Mouse (Mus musculus): Measurements from ENCODE around the gene Mrpl33. TPM values are rescaled to one million over a fixed set of nuclear protein-coding genes. Genes with fewer than 3 reads are reported as not detected.

The Mrpl33 gene
- polyA plus RNA-seq, 1 experiment from 2014 or later: 211 TPM

DNA sequence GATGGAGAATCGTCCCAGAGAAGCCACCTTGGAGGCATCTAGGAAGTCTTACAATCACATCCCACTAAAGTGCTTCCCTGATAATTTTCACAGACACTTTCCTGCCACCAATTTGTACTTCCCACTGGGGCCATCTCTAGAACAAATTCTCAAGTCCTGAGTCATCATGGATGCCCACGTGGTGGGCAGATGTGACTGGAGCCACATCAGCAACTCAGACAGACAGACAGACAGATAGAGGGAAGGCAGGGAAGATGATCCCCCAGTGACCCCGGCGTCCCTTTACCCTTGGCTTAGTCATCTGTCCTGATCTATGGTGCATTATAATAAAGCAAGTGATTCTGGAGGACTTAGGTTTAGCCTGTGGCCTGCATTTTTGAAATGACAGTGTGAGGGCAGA is 47.5 kb downstream of the Mrpl33 start:
- no peaks in the 10 kb centered on the region for H3K27me3 ChIP-seq (ENCODE audit: control insufficient read depth, insufficient read depth, low read depth, low read length)
- no peak for ATAC-seq
- no peaks in the 10 kb centered on the region for H3K4me1 ChIP-seq (ENCODE audit: control insufficient read depth, insufficient read depth, low read length)
- 83% methylated on average over 4 of the region's 4 CpGs for WGBS
- H3K4me3 ChIP-seq (ENCODE audit: low read depth, low read length): no peak overlapping the region
- peaks cover 4% of the 10 kb centered on the region; the same call in 1 of the 2 replicates for H3K36me3 ChIP-seq (ENCODE audit: control insufficient read depth, insufficient read depth, low read length)
- no peak overlapping the region for H3K27ac ChIP-seq (ENCODE audit: low read length)
- no peak overlapping the region for H3K9ac ChIP-seq (ENCODE audit: low read depth, low read length)
- H3K9me3 ChIP-seq (replicated peaks; ENCODE audit: control insufficient read depth, low read length, poor library complexity, severe bottlenecking): no peaks in the 10 kb centered on the region
- H3K4me2 ChIP-seq (ENCODE audit: low read length): no peak overlapping the region

DNA sequence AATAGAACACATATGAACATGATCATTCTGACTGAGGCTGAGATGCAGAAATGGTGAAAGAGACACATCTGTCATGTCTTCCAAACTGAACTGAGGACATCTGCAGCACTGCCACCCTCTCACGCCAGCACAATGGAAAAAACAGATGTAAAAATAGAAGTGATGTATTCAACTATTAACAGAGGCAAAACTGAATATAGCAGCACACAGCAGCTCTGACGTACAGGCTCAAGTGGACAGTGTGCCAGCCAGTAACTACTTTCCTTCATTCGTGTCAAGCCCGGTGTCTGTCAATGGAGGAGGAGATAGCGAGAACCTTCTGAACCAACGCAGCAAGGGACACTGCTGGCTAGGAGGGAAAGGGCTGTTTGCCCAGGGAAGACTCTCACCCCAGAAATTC is 48.1 kb downstream of the Mrpl33 start:
- Histone ChIP-seq H3K27me3 (ENCODE audit: control insufficient read depth, insufficient read depth, low read depth, low read length) (no peaks in the 10 kb centered on the region), H3K9me3 (replicated peaks; ENCODE audit: control insufficient read depth, low read length, poor library complexity, severe bottlenecking) (no peaks in the 10 kb centered on the region), H3K4me3 (ENCODE audit: low read depth, low read length) (no peak overlapping the region), H3K9ac (ENCODE audit: low read depth, low read length) (no peak overlapping the region), H3K27ac (ENCODE audit: low read length) (no peak overlapping the region), H3K36me3 (ENCODE audit: control insufficient read depth, insufficient read depth, low read length) (peaks cover 4% of the 10 kb centered on the region; the same call in 1 of the 2 replicates), H3K4me1 (ENCODE audit: control insufficient read depth, insufficient read depth, low read length) (no peaks in the 10 kb centered on the region), H3K4me2 (ENCODE audit: low read length) (no peak overlapping the region)
- no peak for ATAC-seq
- WGBS: 94% methylated on average over 6 of the region's 6 CpGs

DNA sequence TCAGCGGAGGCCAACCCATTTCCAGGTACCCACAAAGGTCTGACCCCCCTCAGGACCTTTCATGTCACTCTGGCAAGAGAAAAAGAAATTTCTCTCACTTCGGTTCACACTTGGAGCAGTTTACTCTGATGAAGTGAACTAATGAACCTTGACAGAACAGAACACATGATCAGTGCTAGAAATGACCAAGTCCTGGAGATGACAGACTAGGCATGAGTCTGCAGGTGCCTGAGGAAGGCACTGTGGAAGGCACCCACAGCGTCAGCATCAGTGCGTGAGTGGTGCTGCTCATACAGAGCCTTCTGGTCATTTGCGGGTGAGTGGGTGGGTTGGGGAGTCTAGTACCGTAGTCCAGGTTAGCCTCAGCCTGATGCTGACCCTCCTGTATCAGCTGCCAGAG is 49.1 kb downstream of the Mrpl33 start:
- WGBS: 93% methylated on average over 6 of the region's 6 CpGs

DNA sequence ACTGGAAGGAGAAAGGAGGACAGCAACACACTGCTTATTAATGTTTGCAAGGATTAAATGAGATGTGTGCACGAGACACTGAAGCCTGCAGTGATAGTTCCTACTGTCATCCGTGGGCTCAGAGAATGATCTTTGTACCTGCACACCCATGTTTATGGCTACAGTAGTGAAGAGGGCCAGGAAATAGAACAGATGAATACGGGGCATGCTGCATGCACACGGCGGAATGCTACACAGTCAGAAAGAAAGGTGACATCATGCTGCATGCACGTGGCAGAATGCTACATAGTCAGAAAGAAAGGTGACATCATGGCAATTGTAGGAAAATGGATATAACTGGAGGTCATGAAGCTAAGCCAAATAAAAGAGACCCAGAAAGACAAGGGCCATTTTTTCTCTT is 49.8 kb downstream of the Mrpl33 start:
- Histone ChIP-seq H3K9me3 (replicated peaks; ENCODE audit: control insufficient read depth, low read length, poor library complexity, severe bottlenecking) (no peaks in the 10 kb centered on the region), H3K9ac (ENCODE audit: low read depth, low read length) (no peak overlapping the region), H3K4me2 (ENCODE audit: low read length) (no peak overlapping the region), H3K36me3 (ENCODE audit: control insufficient read depth, insufficient read depth, low read length) (peaks cover 4% of the 10 kb centered on the region; the same call in 1 of the 2 replicates), H3K4me3 (ENCODE audit: low read depth, low read length) (no peak overlapping the region), H3K27me3 (ENCODE audit: control insufficient read depth, insufficient read depth, low read depth, low read length) (no peaks in the 10 kb centered on the region), H3K27ac (ENCODE audit: low read length) (no peak overlapping the region), H3K4me1 (ENCODE audit: control insufficient read depth, insufficient read depth, low read length) (no peaks in the 10 kb centered on the region)
- no peak for ATAC-seq
- WGBS: 88% methylated on average over 6 of the region's 6 CpGs

More for the DNA sequence above, 49.1 kb downstream of the Mrpl33 start:
- H3K9me3 ChIP-seq (replicated peaks; ENCODE audit: control insufficient read depth, low read length, poor library complexity, severe bottlenecking): no peaks in the 10 kb centered on the region
- H3K4me3 ChIP-seq (ENCODE audit: low read depth, low read length): no peak overlapping the region
- H3K4me2 ChIP-seq (ENCODE audit: low read length): no peak overlapping the region
- H3K27me3 ChIP-seq (ENCODE audit: control insufficient read depth, insufficient read depth, low read depth, low read length): no peaks in the 10 kb centered on the region
- H3K36me3 ChIP-seq (ENCODE audit: control insufficient read depth, insufficient read depth, low read length): peaks cover 4% of the 10 kb centered on the region; the same call in 1 of the 2 replicates
- H3K27ac ChIP-seq (ENCODE audit: low read length): no peak overlapping the region
- no peaks in the 10 kb centered on the region for H3K4me1 ChIP-seq (ENCODE audit: control insufficient read depth, insufficient read depth, low read length)
- no peak overlapping the region for H3K9ac ChIP-seq (ENCODE audit: low read depth, low read length)
- no peak for ATAC-seq

DNA sequence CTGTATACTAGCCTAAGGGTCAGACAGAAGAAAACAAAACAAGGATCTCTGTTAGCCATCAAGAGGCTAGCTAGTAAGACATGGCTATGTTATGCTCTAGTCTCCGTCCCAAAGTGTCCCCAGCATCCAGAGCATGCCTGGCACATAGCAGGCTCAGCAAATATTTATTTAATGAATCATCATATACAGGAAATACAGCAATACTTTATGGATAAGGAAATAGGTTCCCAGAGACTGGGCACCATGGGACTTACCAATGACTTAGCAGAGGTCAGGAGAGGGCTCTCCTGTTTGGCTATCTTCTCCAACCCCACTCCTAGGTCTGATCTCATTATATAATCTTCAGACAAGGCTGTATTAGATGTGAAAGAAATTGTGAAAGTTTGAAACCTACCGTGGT is 50.6 kb downstream of the Mrpl33 start:
- no peaks in the 10 kb centered on the region for H3K27me3 ChIP-seq (ENCODE audit: control insufficient read depth, insufficient read depth, low read depth, low read length)
- H3K27ac ChIP-seq (ENCODE audit: low read length): no peak overlapping the region
- no peaks in the 10 kb centered on the region for H3K9me3 ChIP-seq (replicated peaks; ENCODE audit: control insufficient read depth, low read length, poor library complexity, severe bottlenecking)
- H3K4me3 ChIP-seq (ENCODE audit: low read depth, low read length): no peak overlapping the region
- ATAC-seq: no peak
- H3K4me1 ChIP-seq (ENCODE audit: control insufficient read depth, insufficient read depth, low read length): no peaks in the 10 kb centered on the region
- 85% methylated on average over 2 of the region's 2 CpGs for WGBS
- H3K36me3 ChIP-seq (ENCODE audit: control insufficient read depth, insufficient read depth, low read length): peaks cover 4% of the 10 kb centered on the region; the same call in 1 of the 2 replicates
- H3K9ac ChIP-seq (ENCODE audit: low read depth, low read length): no peak overlapping the region
- no peak overlapping the region for H3K4me2 ChIP-seq (ENCODE audit: low read length)

DNA sequence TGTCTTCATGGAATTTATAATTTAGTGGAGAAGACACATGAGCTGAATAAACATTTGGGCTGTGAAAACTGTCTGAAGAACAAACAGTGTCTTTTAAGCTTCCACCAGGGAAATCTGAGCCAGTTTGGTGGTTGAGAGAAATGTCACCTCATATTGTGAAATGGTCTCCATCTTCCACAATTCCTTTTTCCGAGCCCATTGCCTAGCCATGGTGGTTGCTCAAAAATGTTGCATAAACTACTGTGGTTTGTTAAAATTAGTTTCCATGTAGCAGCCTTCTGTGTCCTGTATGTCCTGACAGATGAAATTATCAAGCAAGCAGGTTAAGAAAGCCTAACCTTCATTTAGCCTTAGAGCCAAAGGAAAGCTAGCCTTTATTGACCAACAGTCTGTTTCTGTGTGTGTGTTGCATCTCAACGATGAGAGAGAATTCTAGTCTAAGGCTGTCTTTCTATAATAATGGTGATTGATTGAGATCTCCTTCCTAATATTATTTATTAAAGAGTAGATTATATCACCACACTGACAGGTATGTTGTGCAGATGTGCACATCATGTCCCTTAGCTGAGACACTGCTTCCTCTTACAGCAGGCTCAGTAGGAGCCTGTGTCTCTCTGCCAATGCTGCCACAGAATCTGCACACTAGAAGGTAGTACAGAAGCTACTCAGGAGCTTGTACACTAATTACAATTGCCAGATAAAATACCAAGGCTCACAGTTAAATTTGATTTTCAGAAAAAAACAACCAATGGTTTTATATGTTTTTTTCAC is 54.0 kb downstream of the Mrpl33 start:
- Histone ChIP-seq H3K27ac (ENCODE audit: low read length) (no peak overlapping the region), H3K4me2 (ENCODE audit: low read length) (no peak overlapping the region), H3K4me3 (ENCODE audit: low read depth, low read length) (no peak overlapping the region), H3K4me1 (ENCODE audit: control insufficient read depth, insufficient read depth, low read length) (no peaks in the 10 kb centered on the region), H3K36me3 (ENCODE audit: control insufficient read depth, insufficient read depth, low read length) (no peaks in the 10 kb centered on the region), H3K9me3 (replicated peaks; ENCODE audit: control insufficient read depth, low read length, poor library complexity, severe bottlenecking) (no peaks in the 10 kb centered on the region; the same call in 1 of the 2 replicates), H3K9ac (ENCODE audit: low read depth, low read length) (no peak overlapping the region), H3K27me3 (ENCODE audit: control insufficient read depth, insufficient read depth, low read depth, low read length) (no peaks in the 10 kb centered on the region)
- ATAC-seq: no peak
- WGBS: 93% methylated on average over 2 of the region's 2 CpGs

DNA sequence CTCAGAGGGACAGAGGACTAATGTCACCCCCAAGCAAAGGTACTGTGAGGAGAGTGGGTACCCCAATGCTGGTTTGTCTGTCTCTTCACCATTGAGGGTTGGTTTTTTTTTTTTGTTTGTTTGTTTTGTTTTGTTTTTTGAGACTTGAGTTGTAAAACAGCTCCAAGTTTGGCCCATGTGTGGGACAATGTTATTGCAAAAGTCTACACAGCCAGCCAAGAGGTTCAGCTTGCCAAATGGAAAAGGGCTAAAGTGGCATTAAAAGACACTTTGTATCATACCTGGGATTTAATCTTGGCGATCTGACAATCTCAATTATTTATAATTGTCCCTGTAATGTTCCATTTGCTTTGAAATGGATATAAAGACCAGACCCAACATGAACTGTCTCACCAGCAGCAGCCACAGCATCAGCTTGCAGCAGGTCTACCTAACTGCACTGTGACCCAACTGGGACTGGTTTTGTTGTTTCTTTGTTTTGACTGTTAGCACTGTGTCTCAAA is 59.0 kb downstream of the Mrpl33 start:
- WGBS: 84% methylated on average over 1 of the region's 1 CpGs
- Histone ChIP-seq H3K4me3 (ENCODE audit: low read depth, low read length) (no peak overlapping the region), H3K27me3 (ENCODE audit: control insufficient read depth, insufficient read depth, low read depth, low read length) (no peaks in the 10 kb centered on the region), H3K9ac (ENCODE audit: low read depth, low read length) (no peak overlapping the region), H3K36me3 (ENCODE audit: control insufficient read depth, insufficient read depth, low read length) (no peaks in the 10 kb centered on the region), H3K4me2 (ENCODE audit: low read length) (no peak overlapping the region), H3K4me1 (ENCODE audit: control insufficient read depth, insufficient read depth, low read length) (no peaks in the 10 kb centered on the region), H3K27ac (ENCODE audit: low read length) (no peak overlapping the region), H3K9me3 (replicated peaks; ENCODE audit: control insufficient read depth, low read length, poor library complexity, severe bottlenecking) (no peaks in the 10 kb centered on the region; the same call in 1 of the 2 replicates)
- ATAC-seq: no peak

DNA sequence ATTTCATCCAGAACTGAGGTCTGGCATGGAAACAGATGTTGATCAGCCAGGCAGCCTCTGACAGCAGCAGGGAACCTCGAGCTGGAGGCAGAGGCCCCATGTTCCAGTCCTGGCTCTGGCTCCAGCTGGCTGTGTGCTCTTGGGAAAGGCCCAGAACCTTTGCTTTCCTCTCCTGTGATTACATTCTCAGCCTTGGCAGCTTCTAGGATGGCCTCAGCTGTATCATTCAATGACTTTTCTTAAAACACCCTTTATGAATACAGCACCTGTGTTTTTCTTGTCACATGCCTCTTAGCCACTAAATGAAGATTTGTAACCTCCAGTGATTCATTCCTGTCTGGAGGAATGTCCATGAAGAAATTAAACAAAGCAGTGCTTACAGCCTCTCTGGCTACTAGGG is 69.4 kb downstream of the Mrpl33 start:
- H3K4me2 ChIP-seq (ENCODE audit: low read length): no peak overlapping the region
- H3K27ac ChIP-seq (ENCODE audit: low read length): no peak overlapping the region
- H3K36me3 ChIP-seq (ENCODE audit: control insufficient read depth, insufficient read depth, low read length): no peaks in the 10 kb centered on the region
- 35% methylated on average over 1 of the region's 1 CpGs for WGBS
- H3K4me3 ChIP-seq (ENCODE audit: low read depth, low read length): no peak overlapping the region
- no peak overlapping the region for H3K9ac ChIP-seq (ENCODE audit: low read depth, low read length)
- no peaks in the 10 kb centered on the region for H3K9me3 ChIP-seq (replicated peaks; ENCODE audit: control insufficient read depth, low read length, poor library complexity, severe bottlenecking)
- ATAC-seq: no peak
- no peaks in the 10 kb centered on the region for H3K27me3 ChIP-seq (ENCODE audit: control insufficient read depth, insufficient read depth, low read depth, low read length)
- H3K4me1 ChIP-seq (ENCODE audit: control insufficient read depth, insufficient read depth, low read length): no peaks in the 10 kb centered on the region

DNA sequence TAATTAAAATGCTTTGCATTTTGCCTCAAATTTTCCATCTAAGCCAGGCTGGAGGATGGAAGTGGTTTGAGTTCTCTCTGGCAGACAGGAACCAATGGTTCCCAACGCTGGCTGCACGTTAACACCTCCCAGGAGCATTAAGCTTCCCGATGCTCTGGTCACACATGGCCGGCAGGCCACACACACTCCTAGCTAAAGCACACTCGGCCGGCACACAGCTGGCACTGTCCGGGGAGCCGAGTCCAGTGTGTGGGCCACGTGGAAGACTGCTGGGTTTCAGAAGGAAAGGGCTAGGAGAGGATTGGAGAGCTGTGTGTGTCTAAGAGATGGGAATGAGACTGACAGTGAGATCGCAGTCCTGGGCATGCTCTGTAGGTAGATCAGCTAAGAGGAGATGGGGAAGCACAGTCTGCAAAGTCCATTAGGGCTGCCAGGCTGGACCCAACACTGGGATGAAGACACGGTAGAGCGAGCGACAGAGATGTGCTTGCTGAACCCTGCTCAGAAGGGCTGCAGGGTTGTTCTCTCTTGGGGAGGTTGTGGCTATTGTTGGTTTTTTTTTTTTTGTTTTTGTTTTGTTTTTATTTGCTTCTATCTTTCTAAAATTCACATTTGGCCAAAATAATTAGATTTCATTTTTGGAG is 71.7 kb downstream of the Mrpl33 start:
- WGBS: 65% methylated on average over 13 of the region's 13 CpGs
- Histone ChIP-seq H3K4me3 (ENCODE audit: low read depth, low read length) (no peak overlapping the region), H3K4me2 (ENCODE audit: low read length) (no peak overlapping the region), H3K36me3 (ENCODE audit: control insufficient read depth, insufficient read depth, low read length) (no peaks in the 10 kb centered on the region), H3K27ac (ENCODE audit: low read length) (no peak overlapping the region), H3K27me3 (ENCODE audit: control insufficient read depth, insufficient read depth, low read depth, low read length) (no peaks in the 10 kb centered on the region), H3K9me3 (replicated peaks; ENCODE audit: control insufficient read depth, low read length, poor library complexity, severe bottlenecking) (no peaks in the 10 kb centered on the region), H3K4me1 (ENCODE audit: control insufficient read depth, insufficient read depth, low read length) (no peaks in the 10 kb centered on the region), H3K9ac (ENCODE audit: low read depth, low read length) (no peak overlapping the region)
- ATAC-seq: no peak

Data from midbrain, embryonic 16.5 days (tissue).